Mouse (Mus musculus): Measurements from ENCODE around the gene Cox14. TPM values are rescaled to one million over a fixed set of nuclear protein-coding genes. Genes with fewer than 3 reads are reported as not detected.

The Cox14 gene
- polyA plus RNA-seq, 1 experiment from 2014 or later: 132 TPM

DNA sequence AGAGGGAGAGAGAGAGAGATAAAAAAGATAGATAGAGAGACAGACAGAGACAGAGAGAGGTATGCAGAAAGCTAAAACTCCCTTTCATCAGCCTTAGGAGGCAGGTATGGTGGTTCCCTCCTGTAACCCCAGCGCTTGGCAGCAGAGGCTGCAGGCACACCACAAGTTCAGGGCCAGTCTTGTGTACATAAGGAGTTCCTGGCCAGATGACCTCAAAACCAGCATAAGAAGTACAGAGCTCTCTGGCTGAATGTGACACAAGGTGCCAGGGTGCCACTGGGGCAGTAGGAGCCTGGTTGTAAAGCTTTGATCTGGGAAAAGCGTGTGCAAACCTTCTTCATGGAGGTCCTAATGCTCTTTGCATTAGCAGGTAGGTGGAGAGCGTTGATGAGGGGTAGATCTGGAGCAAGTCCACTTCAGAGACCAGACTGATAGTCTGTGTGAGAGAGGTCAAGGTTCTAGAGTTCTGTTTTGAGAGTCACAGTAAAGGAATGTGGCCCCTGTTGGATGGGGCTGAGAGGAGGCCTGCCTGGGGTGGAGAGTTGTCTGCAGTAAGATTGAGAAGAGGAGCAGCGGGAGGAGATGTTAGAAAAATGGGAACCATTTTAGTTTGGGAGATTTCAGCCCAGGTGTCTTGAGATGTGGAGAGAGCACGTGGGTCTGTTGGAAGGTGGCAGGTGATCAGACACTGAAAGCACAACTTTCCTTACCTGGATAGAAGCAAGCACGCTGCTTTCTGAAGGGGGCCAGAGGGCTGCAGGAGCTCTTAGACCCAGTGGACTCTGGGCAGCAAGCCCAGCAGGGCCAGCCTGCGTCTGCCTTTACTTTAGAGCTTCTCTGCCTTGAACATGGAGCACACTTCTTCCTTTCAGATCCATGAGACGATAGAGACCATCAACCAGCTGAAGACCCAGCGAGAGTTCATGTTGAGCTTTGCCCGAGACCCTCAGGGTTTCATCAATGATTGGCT is 14.9 kb upstream of the Cox14 start:
- H3K27me3 ChIP-seq: no peaks in the 10 kb centered on the region
- H3K4me2 ChIP-seq: no peak overlapping the region
- H3K9ac ChIP-seq: no peak overlapping the region
- no peak overlapping the region for H3K27ac ChIP-seq
- WGBS: 82% methylated on average over 10 of the region's 10 CpGs
- ATAC-seq (ENCODE audit: borderline replicate concordance, extremely low read depth, low FRiP score, low TSS enrichment): no peak
- H3K4me3 ChIP-seq: no peak overlapping the region
- H3K36me3 ChIP-seq: peaks cover 86% of the 10 kb centered on the region
- H3K4me1 ChIP-seq: no peaks in the 10 kb centered on the region
- no peaks in the 10 kb centered on the region for H3K9me3 ChIP-seq

- H3K9me3 ChIP-seq: no peaks in the 10 kb centered on the region
- H3K9ac ChIP-seq: no peak overlapping the region
- peaks cover 79% of the 10 kb centered on the region for H3K36me3 ChIP-seq
- no peaks in the 10 kb centered on the region for H3K27me3 ChIP-seq
- H3K4me1 ChIP-seq: 0 out of 2 replicates have a peak, but pooled peaks cover 2% of the 10 kb centered on the region
- no peak overlapping the region for H3K27ac ChIP-seq
- WGBS: 58% methylated on average over 3 of the region's 3 CpGs
- no peak overlapping the region for H3K4me3 ChIP-seq
- no peak overlapping the region for H3K4me2 ChIP-seq
- ATAC-seq (ENCODE audit: borderline replicate concordance, extremely low read depth, low FRiP score, low TSS enrichment): no peak
Observed at GRCm38 (mm10) chr15:99711491-99711890, 13.9 kb upstream of the Cox14 start.

DNA sequence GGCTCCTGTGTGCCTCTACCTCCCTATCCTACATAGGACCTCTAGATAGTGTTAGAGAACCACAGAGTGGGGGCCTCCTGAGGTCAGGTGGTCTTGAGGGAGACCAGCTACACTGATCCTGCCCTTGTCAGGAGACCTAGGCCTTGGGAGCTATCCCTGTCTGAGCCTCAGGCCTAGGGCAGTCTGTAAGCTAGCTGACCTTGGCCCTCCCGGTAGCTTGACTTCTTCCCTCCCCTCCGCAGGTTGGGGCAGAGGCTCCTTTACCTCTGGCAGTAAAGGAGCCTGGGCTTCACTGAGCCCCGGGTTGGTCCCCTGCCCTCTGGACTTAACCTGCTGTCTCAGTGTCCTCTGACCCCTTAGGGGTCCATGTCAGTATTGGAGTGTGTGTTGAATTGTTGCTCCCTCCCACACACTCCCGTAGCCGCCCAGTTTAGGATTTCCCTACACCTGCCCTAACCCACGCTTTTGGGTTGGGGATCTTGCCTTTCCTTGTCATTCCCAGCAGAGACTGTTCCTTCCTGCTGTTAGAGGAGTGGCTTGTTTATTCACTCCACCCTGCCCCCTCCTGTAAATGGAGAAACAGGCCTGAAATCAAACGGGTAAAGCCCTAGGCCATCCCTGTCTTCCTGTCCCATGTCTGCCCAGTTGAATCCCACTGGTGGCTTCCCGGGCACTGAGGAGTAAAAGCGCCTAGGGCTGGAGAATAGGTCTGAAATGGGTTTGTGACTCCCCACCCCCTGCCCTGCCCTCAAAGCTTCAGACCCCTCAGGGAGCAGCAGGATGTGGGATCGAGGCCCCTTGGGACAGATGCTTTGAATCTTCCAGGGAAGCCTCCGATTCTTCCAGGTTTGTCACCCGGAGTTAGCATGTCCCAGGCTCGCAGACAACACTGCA is 12.5 kb upstream of the Cox14 start:
- peaks cover 66% of the 10 kb centered on the region for H3K36me3 ChIP-seq
- WGBS: 70% methylated on average over 13 of the region's 13 CpGs
- no peak overlapping the region for H3K4me2 ChIP-seq
- no peak overlapping the region for H3K27ac ChIP-seq
- 0 out of 2 replicates have a peak, but pooled peaks cover 2% of the 10 kb centered on the region for H3K4me1 ChIP-seq
- H3K9me3 ChIP-seq: no peaks in the 10 kb centered on the region
- H3K4me3 ChIP-seq: no peak overlapping the region
- no peak for ATAC-seq (ENCODE audit: borderline replicate concordance, extremely low read depth, low FRiP score, low TSS enrichment)
- no peaks in the 10 kb centered on the region for H3K27me3 ChIP-seq
- H3K9ac ChIP-seq: no peak overlapping the region

DNA sequence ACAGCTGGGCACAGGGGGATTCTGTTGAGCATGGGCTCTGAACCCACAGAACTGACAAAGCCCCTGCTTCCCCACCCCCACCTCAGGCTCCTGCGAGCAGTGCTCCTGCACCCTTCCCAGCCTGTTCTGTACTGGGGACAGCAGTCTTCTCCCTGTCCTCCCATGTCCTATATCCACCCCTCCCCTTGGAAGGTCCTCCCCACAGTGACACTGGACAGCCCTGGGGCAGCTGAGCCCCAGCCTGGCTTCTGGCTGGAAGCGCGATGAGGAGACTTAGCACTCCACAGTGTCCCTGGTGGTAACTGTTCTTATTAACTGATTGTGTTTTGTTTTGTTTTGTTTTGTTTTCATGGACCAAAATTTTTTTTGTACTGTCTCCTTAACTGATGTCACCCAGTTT is 11.8 kb upstream of the Cox14 start:
- Histone ChIP-seq H3K36me3 (peaks cover 59% of the 10 kb centered on the region), H3K4me1 (0 out of 2 replicates have a peak, but pooled peaks cover 2% of the 10 kb centered on the region), H3K27ac (no peak overlapping the region), H3K4me3 (no peak overlapping the region), H3K27me3 (no peaks in the 10 kb centered on the region), H3K4me2 (no peak overlapping the region), H3K9ac (no peak overlapping the region), H3K9me3 (no peaks in the 10 kb centered on the region)
- WGBS: 86% methylated on average over 3 of the region's 3 CpGs
- ATAC-seq (ENCODE audit: borderline replicate concordance, extremely low read depth, low FRiP score, low TSS enrichment): no peak

- 64% methylated on average over 4 of the region's 4 CpGs for WGBS
- no peak for ATAC-seq (ENCODE audit: borderline replicate concordance, extremely low read depth, low FRiP score, low TSS enrichment)
- H3K4me2 ChIP-seq: no peak overlapping the region
- H3K9ac ChIP-seq: no peak overlapping the region
- peaks cover 53% of the 10 kb centered on the region for H3K36me3 ChIP-seq
- H3K27me3 ChIP-seq: no peaks in the 10 kb centered on the region
- H3K27ac ChIP-seq: no peak overlapping the region
- no peak overlapping the region for H3K4me3 ChIP-seq
- 0 out of 2 replicates have a peak, but pooled peaks cover 2% of the 10 kb centered on the region for H3K4me1 ChIP-seq
- H3K9me3 ChIP-seq: no peaks in the 10 kb centered on the region
Observed at GRCm38 (mm10) chr15:99714206-99714605, 11.2 kb upstream of the Cox14 start.

- Histone ChIP-seq H3K27me3 (no peaks in the 10 kb centered on the region), H3K4me2 (no peak overlapping the region), H3K4me3 (no peak overlapping the region), H3K9ac (no peak overlapping the region), H3K27ac (no peak overlapping the region), H3K36me3 (peaks cover 46% of the 10 kb centered on the region), H3K4me1 (0 out of 2 replicates have a peak, but pooled peaks cover 2% of the 10 kb centered on the region), H3K9me3 (no peaks in the 10 kb centered on the region)
- peak; percentile 15; the same call in 1 of the 2 replicates for ATAC-seq (ENCODE audit: borderline replicate concordance, extremely low read depth, low FRiP score, low TSS enrichment)
- 48% methylated on average over 7 of the region's 7 CpGs for WGBS
Observed at GRCm38 (mm10) chr15:99714858-99715257, 10.6 kb upstream of the Cox14 start.

GRCm38 (mm10) chr15:99715361-99715865 is 10.0 kb upstream of the Cox14 start:
- Histone ChIP-seq H3K4me3 (no peak overlapping the region), H3K4me2 (no peak overlapping the region), H3K27me3 (no peaks in the 10 kb centered on the region), H3K27ac (no peak overlapping the region), H3K9me3 (no peaks in the 10 kb centered on the region), H3K36me3 (peaks cover 41% of the 10 kb centered on the region), H3K4me1 (0 out of 2 replicates have a peak, but pooled peaks cover 2% of the 10 kb centered on the region), H3K9ac (no peak overlapping the region)
- WGBS: 82% methylated on average over 13 of the region's 13 CpGs
- no peak for ATAC-seq (ENCODE audit: borderline replicate concordance, extremely low read depth, low FRiP score, low TSS enrichment)

GRCm38 (mm10) chr15:99715982-99716746 is 9.3 kb upstream of the Cox14 start:
- no peak overlapping the region for H3K4me3 ChIP-seq
- no peaks in the 10 kb centered on the region for H3K27me3 ChIP-seq
- 0 out of 2 replicates have a peak, but pooled peaks cover 2% of the 10 kb centered on the region for H3K4me1 ChIP-seq
- H3K4me2 ChIP-seq: no peak overlapping the region
- H3K9ac ChIP-seq: no peak overlapping the region
- H3K27ac ChIP-seq: no peak overlapping the region
- H3K9me3 ChIP-seq: no peaks in the 10 kb centered on the region
- 51% methylated on average over 11 of the region's 11 CpGs for WGBS
- ATAC-seq (ENCODE audit: borderline replicate concordance, extremely low read depth, low FRiP score, low TSS enrichment): no peak
- H3K36me3 ChIP-seq: peaks cover 33% of the 10 kb centered on the region

DNA sequence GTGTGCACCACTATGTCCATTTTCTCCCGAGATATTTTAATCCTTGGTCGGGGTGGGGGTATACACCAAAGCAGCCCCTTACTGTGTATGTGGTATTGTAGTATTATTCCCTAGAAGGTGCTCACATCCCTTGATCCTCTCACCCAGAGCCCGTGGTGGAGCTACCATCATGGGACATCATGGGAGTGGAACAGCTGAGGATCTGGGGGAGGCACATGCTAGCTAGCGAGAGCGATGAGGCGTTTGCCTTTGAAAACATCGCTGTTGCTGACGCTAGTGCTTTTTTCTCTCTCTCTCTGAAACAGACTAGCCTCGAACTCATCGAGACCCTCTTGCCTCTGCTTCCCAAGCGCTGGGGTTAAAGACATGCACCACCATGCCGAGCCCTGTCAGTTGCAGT is 8.6 kb upstream of the Cox14 start:
- Histone ChIP-seq H3K9me3 (no peaks in the 10 kb centered on the region), H3K27me3 (no peaks in the 10 kb centered on the region), H3K9ac (no peak overlapping the region), H3K4me2 (no peak overlapping the region), H3K4me1 (0 out of 2 replicates have a peak, but pooled peaks cover 2% of the 10 kb centered on the region), H3K27ac (no peak overlapping the region), H3K36me3 (peaks cover 27% of the 10 kb centered on the region), H3K4me3 (no peak overlapping the region)
- no peak for ATAC-seq (ENCODE audit: borderline replicate concordance, extremely low read depth, low FRiP score, low TSS enrichment)
- WGBS: 83% methylated on average over 12 of the region's 12 CpGs

- Histone ChIP-seq H3K27ac (no peak within 1 kb of the TSS), H3K9me3 (no peaks in the 10 kb centered on the region), H3K4me2 (peak within 1 kb of the TSS; percentile 7; the same call in 1 of the 2 replicates), H3K9ac (no peak within 1 kb of the TSS), H3K36me3 (peaks cover 18% of the 10 kb centered on the region), H3K4me3 (no peak within 1 kb of the TSS), H3K4me1 (0 out of 2 replicates have a peak, but pooled peaks cover 6% of the 10 kb centered on the region), H3K27me3 (no peaks in the 10 kb centered on the region)
- no peak for ATAC-seq (ENCODE audit: borderline replicate concordance, extremely low read depth, low FRiP score, low TSS enrichment)
- WGBS: 55% methylated on average over 26 of the region's 26 CpGs
Observed at GRCm38 (mm10) chr15:99717386-99718334, 7.8 kb upstream of the Cox14 start, which contains the start of gene Gpd1. TSS of gene Gpd1 (plus strand) at chr15:99717515.

Data from lung, embryonic 15.5 days (tissue).